Mouse (Mus musculus): ENCODE results near the gene Dst. TPM values are rescaled to one million over a fixed set of nuclear protein-coding genes. Genes with fewer than 3 reads are reported as not detected.

The Dst gene
- polyA plus RNA-seq, 1 experiment = 9.5 TPM

DNA sequence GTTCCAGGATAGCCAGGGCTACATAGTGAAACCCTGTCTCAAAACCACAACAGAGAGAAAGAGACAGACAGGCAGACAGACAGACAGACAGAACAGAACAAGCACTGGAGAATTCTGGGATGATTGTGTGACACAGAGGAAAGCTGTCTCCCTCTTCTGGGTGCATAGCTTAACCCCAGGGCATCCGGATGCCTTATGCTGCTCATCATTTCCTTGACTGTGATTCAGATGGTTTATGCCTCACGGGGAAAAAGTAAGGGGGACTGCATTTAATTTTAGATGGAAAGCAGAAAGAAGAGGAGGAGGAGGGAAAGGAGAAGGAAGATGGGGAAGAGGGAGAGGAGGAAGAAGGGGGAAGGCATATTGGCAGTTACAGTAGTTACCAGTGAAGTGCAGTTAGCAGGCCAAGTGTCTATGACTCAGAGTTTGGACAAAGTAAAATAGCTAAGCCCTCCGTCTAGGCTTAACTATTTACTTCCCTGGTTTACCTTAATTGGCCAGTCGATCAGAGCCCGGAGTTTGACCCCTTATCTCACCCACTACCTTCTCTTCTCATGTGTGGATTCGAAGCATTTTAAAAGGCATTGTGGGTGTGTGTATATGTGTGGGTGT lies 201.7 kb downstream of the Dst start:
- no peak overlapping the region for H3K4me3 ChIP-seq (replicated peaks; ENCODE audit: control insufficient read depth, low read depth, low read length)
- H3K27ac ChIP-seq (ENCODE audit: control insufficient read depth, insufficient read depth, low read depth, low read length, poor library complexity) = no peak overlapping the region
- WGBS = 67% methylated on average over 6 of the region's 6 CpGs
- no peaks in the 10 kb centered on the region for H3K4me1 ChIP-seq (ENCODE audit: control insufficient read depth, insufficient read depth, low read length)
- no peak for TF ChIP-seq CTCF (IDR thresholded peaks at IDR 0.05; ENCODE audit: control insufficient read depth, insufficient read depth, low read length)
- no peak for TF ChIP-seq POLR2A (IDR thresholded peaks at IDR 0.05; ENCODE audit: borderline replicate concordance, control insufficient read depth, low read depth, low read length)

DNA sequence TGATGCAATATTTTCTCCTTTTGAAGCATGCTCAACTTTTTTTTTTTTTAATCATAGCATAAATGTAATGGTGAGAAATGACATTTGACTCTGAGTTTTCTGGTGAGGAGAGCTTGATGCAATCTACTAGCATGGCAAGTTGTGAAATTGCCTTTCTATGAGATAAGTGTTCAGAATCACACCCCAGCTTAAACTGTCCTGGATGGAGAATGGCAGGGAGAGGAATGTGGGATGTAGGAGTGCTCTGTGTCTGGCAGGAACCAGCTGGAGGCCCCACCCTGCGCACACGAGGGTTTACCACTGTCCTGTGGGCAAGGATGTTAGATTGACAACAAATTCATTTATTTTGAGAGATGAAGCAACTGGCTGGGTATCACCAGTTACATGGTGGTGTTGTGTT lies 202.8 kb downstream of the Dst start:
- Histone ChIP-seq H3K4me1 (ENCODE audit: control insufficient read depth, insufficient read depth, low read length) (no peaks in the 10 kb centered on the region), H3K4me3 (replicated peaks; ENCODE audit: control insufficient read depth, low read depth, low read length) (no peak overlapping the region), H3K27ac (ENCODE audit: control insufficient read depth, insufficient read depth, low read depth, low read length, poor library complexity) (no peak overlapping the region)
- TF ChIP-seq POLR2A (IDR thresholded peaks at IDR 0.05; ENCODE audit: borderline replicate concordance, control insufficient read depth, low read depth, low read length) (no peak), CTCF (IDR thresholded peaks at IDR 0.05; ENCODE audit: control insufficient read depth, insufficient read depth, low read length) (no peak)
- 55% methylated on average over 2 of the region's 2 CpGs for WGBS

DNA sequence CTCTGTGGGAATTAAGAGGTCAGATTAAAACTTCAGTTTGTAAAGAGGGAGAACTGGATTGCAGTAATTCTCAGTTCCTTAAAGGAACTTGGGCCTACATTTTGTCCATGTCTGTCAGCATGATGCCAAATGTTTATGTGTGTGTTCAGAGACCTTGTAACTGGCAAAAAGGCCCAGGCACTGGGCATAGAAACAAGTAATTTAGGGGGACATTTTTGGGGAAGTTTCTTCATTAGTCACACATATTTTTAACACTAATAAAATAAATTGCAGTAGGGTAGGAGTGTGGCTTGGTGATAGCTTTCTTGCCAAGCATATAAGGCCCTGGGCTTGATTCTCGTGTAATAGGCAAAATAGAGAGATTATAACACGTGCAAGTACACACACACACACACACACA lies 203.9 kb downstream of the Dst start:
- Histone ChIP-seq H3K4me1 (ENCODE audit: control insufficient read depth, insufficient read depth, low read length) (no peaks in the 10 kb centered on the region), H3K4me3 (replicated peaks; ENCODE audit: control insufficient read depth, low read depth, low read length) (no peak overlapping the region), H3K27ac (ENCODE audit: control insufficient read depth, insufficient read depth, low read depth, low read length, poor library complexity) (no peak overlapping the region)
- TF ChIP-seq POLR2A (IDR thresholded peaks at IDR 0.05; ENCODE audit: borderline replicate concordance, control insufficient read depth, low read depth, low read length) (no peak), CTCF (IDR thresholded peaks at IDR 0.05; ENCODE audit: control insufficient read depth, insufficient read depth, low read length) (no peak)
- 58% methylated on average over 2 of the region's 2 CpGs for WGBS

DNA sequence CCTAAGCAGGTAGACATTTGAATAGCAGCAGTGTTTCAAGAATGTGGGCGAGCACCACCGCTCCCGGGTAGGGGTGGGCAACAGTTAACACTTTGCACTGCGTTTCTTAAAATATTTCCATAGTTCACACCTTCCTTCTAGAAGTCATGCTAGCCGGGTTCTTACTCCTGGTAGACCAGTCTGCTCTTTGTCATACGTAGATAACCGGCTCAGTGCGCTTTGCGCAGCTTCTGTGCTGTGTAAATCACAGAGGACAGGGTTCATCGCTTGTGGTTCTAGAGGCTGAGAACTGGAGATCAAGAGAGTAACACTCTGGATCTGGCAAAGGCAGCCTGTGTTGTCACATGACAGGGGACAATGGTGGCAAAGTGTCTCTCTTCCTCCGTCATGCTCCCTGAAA lies 208.4 kb downstream of the Dst start:
- Histone ChIP-seq H3K4me3 (replicated peaks; ENCODE audit: control insufficient read depth, low read depth, low read length) (no peak overlapping the region), H3K27ac (ENCODE audit: control insufficient read depth, insufficient read depth, low read depth, low read length, poor library complexity) (no peak overlapping the region), H3K4me1 (ENCODE audit: control insufficient read depth, insufficient read depth, low read length) (no peaks in the 10 kb centered on the region)
- no peak for TF ChIP-seq CTCF (IDR thresholded peaks at IDR 0.05; ENCODE audit: control insufficient read depth, insufficient read depth, low read length)
- TF ChIP-seq POLR2A (IDR thresholded peaks at IDR 0.05; ENCODE audit: borderline replicate concordance, control insufficient read depth, low read depth, low read length) = no peak
- 87% methylated on average over 11 of the region's 11 CpGs for WGBS

DNA sequence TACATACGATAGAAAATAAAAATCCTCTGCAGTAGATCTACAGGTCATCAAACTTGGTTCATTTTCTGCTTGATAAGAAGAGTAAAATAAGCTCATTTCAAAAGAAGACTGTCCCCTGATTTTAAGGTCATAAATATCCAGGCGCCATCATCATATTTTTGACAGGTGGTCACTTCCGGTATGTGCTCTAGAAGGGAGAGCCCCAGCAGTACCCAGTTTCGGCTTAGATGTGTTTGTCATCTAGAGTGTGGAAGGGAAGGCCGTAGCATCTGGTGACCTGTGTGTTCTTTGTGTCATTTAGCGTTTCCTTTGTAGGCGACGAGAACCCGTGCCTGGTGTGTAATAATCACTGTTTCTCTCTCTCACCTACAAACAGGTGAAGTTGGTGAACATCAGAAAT lies 209.0 kb downstream of the Dst start:
- Histone ChIP-seq H3K27ac (ENCODE audit: control insufficient read depth, insufficient read depth, low read depth, low read length, poor library complexity) (no peak overlapping the region), H3K4me1 (ENCODE audit: control insufficient read depth, insufficient read depth, low read length) (no peaks in the 10 kb centered on the region), H3K4me3 (replicated peaks; ENCODE audit: control insufficient read depth, low read depth, low read length) (no peak overlapping the region)
- WGBS = 85% methylated on average over 9 of the region's 9 CpGs
- no peak for TF ChIP-seq POLR2A (IDR thresholded peaks at IDR 0.05; ENCODE audit: borderline replicate concordance, control insufficient read depth, low read depth, low read length)
- no peak for TF ChIP-seq CTCF (IDR thresholded peaks at IDR 0.05; ENCODE audit: control insufficient read depth, insufficient read depth, low read length)

DNA sequence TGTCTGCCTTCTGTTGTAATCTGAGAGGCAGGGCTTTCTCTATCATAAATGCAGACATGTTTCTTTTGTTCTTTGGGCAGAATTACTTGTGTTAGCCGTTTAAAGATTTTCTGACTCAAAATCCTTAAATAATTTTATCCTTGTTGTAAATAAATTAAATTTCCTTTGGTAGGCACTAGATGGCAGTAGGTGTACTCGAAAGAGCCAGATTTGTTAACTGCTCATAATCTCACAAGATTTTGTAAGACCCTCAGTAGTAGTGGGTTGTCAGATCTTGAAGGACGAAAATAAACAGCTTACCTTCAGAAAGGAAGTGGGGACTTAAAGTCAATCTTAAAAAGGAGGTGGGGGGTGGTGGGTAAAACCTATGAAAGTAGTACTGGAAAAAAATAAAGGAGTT lies 209.7 kb downstream of the Dst start:
- TF ChIP-seq POLR2A (IDR thresholded peaks at IDR 0.05; ENCODE audit: borderline replicate concordance, control insufficient read depth, low read depth, low read length) (no peak), CTCF (IDR thresholded peaks at IDR 0.05; ENCODE audit: control insufficient read depth, insufficient read depth, low read length) (no peak)
- Histone ChIP-seq H3K4me1 (ENCODE audit: control insufficient read depth, insufficient read depth, low read length) (no peaks in the 10 kb centered on the region), H3K4me3 (replicated peaks; ENCODE audit: control insufficient read depth, low read depth, low read length) (no peak overlapping the region), H3K27ac (ENCODE audit: control insufficient read depth, insufficient read depth, low read depth, low read length, poor library complexity) (no peak overlapping the region)
- 31% methylated on average over 3 of the region's 3 CpGs for WGBS

DNA sequence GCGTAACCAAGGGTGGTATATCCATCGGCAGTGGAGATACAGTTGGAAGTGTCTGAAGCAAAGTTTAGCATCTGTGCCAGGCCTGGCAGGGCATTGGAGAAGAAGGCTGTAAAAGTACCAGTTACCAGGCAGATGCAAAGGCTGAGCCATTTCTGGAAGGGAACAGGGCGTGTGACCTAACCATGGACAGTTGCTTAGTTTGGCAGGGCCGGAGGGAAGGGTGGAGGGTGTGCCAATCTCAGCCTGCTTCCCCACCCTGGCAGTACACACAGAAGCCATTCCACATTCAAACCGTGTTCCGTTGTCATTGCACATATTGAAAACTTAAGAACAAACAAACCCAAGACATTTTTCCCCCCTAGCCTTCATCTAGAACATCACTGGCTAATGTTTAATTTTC lies 212.0 kb downstream of the Dst start:
- TF ChIP-seq CTCF (IDR thresholded peaks at IDR 0.05; ENCODE audit: control insufficient read depth, insufficient read depth, low read length) (no peak), POLR2A (IDR thresholded peaks at IDR 0.05; ENCODE audit: borderline replicate concordance, control insufficient read depth, low read depth, low read length) (no peak)
- Histone ChIP-seq H3K4me1 (ENCODE audit: control insufficient read depth, insufficient read depth, low read length) (no peaks in the 10 kb centered on the region), H3K4me3 (replicated peaks; ENCODE audit: control insufficient read depth, low read depth, low read length) (no peak overlapping the region), H3K27ac (ENCODE audit: control insufficient read depth, insufficient read depth, low read depth, low read length, poor library complexity) (no peak overlapping the region)
- 83% methylated on average over 6 of the region's 6 CpGs for WGBS

DNA sequence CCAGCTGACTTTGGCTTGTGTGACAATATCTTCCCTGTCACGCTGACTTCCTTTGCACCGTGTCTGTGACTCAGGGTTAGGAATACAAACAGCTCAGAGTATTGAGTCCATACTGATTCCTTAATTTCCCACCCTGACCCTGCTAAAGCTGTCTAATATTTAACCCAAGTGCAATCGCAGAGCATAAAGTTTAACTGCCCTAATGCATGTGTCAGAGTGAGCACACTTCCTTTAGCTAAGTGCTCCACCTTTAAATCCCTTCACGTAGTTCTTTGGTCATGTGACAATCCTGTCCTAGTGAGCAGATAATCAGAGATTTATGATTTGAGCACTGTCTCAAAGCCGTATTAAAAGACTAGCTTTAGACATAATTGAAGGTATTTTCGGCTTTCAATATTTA lies 212.6 kb downstream of the Dst start:
- TF ChIP-seq POLR2A (IDR thresholded peaks at IDR 0.05; ENCODE audit: borderline replicate concordance, control insufficient read depth, low read depth, low read length) = no peak
- TF ChIP-seq CTCF (IDR thresholded peaks at IDR 0.05; ENCODE audit: control insufficient read depth, insufficient read depth, low read length) = no peak
- WGBS = 71% methylated on average over 6 of the region's 6 CpGs
- H3K4me1 ChIP-seq (ENCODE audit: control insufficient read depth, insufficient read depth, low read length) = no peaks in the 10 kb centered on the region
- H3K4me3 ChIP-seq (replicated peaks; ENCODE audit: control insufficient read depth, low read depth, low read length) = no peak overlapping the region
- no peak overlapping the region for H3K27ac ChIP-seq (ENCODE audit: control insufficient read depth, insufficient read depth, low read depth, low read length, poor library complexity)
